Mouse (Mus musculus) gastrocnemius, postnatal 36 days (tissue): Measurements from ENCODE around the gene Smok3c. TPM values are rescaled to one million over a fixed set of nuclear protein-coding genes. Genes with fewer than 3 reads are reported as not detected.
"Not testable (repeated sequence)": the region's sequence is repeated elsewhere in the genome, so short reads cannot be mapped to it uniquely, and the experiment has no call there.

ENCODE experiments used
- DNase-seq, 2 experiments: peaks; one replicate each; pipeline ENCODE4 v3.0.0; 2022
- intact Hi-C: fragments of 180-260 bp; cut with DNase I; formaldehyde crosslinking; loops from one replicate; pipeline ENCODE4 v1.15.1; 2025
- long read RNA-seq, 2 experiments: library from polyadenylated mRNA; stranded (forward); transcript quantifications; one replicate each; pipeline ENCODE4 v2.0.0; 2021
- total RNA-seq, 2 experiments: library from RNA; stranded (reverse); gene quantifications; 2 replicates each; pipeline ENCODE4 v1.2.3; 2021

The Smok3c gene
- total RNA-seq: not detected
- long read RNA-seq, experiment 1: 0 reads
- long read RNA-seq, experiment 2: 0 reads

DNA sequence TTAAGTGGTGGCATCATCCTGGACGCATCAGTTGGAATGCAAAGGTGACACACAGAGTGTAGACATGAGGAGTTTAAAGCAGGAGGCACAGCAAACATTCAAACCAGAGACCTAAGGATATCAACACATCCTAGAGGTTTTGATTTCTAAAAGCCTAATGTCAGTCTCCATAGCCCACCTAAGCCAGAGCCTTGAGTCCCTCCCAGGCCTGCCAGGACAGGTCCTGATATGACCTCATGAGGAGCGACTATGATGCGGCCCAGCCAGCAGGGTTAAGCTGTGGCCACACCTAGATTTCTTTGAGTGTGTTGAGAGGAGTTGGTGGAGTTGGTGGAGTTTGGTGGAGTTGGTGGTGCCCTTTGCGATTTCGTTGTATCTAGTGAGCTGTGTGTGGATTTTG lies at the start of gene Smok3c:
Gene Smok3c, plus strand, starts transcription at position 301 of the 400 bp plus-strand sequence.
- DNase-seq, intact Hi-C loops: not testable (repeated sequence)

DNA sequence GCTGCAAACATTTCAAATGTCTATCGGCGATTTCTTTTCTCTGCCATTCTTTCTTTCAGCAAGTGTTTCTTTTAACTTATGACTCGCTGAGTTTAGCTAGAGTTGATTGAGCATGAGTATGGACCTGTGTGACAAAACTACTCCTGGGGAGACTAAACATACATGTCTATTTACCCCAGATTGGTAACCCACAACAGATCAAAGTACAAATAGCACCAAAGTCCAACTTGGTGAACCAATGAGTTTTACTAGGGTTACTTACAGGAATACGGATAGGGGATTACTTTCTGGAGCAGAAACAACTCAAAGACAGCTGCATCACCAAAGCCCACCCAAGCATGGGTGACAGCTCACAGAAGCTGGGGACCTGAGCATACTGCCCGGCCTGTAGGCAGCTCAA lies 43.6 kb upstream of the Smok3c start:
- intact Hi-C loops: no loop called here

DNA sequence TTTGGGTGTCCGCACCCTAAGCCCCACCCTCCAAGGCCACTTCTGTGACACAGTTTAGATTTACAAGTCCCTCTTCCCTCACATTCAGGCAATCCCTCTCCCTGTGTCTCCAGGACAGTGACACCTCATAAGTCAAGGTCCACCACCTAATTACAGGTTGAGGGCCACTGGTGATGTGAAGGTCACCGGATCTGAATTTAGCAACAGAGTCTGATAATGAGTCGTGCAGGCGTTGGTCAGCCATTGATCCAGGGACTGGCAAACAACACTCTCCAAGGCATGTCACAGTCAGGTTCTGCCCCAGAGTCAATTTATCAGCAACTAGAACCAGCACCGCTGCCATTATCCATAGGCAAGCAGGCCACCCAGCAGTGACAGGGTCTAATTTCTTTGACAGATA lies 40.6 kb upstream of the Smok3c start:
- DNase-seq: no peak
- intact Hi-C loops: no loop called here

More for the DNA sequence above, 43.6 kb upstream of the Smok3c start:
- no peak for DNase-seq

DNA sequence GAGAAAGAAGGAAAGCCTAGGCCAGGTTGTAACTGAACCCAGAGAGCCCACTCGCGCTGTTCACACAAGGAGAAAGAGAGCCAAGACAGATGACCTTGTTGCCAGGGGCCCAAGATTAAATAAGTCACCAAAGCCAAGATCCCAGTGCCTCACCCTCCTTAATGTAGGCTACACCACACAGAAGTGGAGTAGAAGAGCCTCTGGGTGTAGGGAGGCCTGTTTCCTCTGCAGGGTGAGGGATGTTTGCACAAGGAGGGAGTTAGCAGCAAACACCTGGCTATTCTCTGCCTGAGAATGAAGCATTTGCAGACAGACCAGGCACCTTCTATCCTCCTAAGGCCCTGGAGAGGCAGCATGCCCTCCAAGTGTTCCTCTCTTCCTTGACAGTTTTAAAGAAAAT lies 36.5 kb upstream of the Smok3c start:
- intact Hi-C loops: no loop called here
- DNase-seq: no peak

DNA sequence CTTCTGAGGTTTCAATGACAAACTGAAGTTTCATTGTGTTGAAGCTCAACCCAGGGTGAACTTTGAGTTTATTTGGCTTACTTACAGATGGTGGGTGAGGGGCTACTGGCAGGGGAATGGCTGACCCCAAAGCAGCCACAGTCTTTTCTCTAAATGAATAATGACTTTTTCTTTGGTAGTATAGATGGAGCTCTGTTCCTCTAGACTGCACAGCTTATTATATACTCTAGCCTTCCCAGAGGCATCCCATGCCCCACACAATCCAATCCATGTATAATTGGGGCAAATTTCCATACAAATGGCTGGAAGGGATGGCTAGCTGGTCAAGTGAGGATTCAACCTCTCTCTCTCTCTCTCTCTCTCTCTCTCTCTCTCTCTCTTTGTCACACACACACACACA lies 36.0 kb upstream of the Smok3c start:
- DNase-seq: no peak
- intact Hi-C loops: no loop called here

DNA sequence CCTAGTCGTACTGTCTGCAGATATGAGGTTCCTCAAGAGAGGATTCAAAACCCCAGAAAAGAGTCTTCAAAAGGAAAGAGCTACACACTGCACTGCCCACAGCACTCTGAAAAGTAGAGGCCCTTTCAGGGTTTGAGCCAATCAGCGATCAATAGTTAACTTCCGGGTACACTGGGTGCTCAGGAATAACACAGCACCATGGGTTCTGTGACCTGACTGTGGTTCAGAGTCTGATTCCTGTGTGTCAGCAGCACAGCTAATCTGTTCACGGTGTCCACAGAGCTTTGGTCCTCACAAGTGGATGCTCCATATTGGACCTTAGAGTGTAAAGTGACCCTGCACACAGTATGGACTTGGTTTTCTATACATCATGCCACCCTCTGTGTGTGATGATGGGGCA lies 33.4 kb upstream of the Smok3c start:
- intact Hi-C loops, DNase-seq: not testable (repeated sequence)

DNA sequence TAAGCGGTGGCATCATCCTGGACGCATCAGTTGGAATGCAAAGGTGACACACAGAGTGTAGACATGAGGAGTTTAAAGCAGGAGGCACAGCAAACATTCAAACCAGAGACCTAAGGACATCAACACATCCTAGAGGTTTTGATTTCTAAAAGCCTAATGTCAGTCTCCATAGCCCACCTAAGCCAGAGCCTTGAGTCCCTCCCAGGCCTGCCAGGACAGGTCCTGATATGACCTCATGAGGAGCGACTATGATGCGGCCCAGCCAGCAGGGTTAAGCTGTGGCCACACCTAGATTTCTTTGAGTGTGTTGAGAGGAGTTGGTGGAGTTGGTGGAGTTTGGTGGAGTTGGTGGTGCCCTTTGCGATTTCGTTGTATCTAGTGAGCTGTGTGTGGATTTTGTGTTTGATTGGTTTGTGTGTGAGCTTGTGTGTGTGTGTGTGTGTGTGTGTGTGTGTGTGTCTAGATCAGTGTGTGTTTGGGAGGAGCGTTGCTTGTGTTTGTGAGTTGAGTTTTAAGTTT lies 32.0 kb upstream of the Smok3c start, which contains the start of the genes Smok3a and Smok3b:
Gene Smok3a, plus strand, starts transcription at position 301 of the 519 bp plus-strand sequence.
Gene Smok3b, plus strand, starts transcription at position 469 of the 519 bp plus-strand sequence.
- DNase-seq, intact Hi-C loops: not testable (repeated sequence)

DNA sequence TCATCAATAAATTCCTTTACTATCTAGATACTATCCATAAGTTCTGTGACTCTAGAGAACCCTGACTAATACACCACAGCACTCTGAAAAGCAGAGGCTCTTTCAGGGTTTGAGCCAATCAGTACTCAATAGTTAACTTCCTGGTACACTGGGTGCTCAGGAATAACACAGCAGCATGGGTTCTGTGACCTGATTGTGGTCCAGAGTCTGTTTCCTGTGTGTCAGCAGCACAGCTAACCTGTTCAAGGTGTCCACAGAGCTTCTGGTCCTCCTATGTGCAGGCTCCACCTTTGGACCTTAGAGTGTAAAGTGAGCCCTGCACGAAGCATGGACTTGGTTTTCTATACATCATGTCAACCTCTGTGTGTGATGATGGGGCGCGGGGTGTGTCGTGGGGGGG lies 20.8 kb downstream of the Smok3c start:
- DNase-seq: no peak
- intact Hi-C loops: no loop called here

DNA sequence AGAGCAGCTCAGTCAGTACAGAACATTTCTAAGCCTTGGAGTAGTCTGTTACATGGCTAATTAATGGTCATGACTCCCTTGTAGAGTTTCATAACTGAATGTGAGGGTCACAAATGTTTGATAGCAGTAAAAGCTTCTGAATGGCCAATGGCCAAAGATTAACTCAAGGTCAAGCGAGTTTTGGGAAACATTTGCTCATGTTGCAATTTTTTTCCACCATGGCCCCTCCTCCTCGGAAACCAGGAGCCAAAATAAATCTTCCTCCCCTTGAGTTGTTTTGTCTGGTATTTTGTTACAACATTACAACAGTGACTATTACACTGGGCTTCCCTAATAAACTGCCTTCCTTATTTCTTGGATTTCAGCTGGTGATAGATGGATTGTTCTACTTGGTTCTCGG lies 22.7 kb downstream of the Smok3c start:
- intact Hi-C loops: no loop called here
- DNase-seq: no peak

DNA sequence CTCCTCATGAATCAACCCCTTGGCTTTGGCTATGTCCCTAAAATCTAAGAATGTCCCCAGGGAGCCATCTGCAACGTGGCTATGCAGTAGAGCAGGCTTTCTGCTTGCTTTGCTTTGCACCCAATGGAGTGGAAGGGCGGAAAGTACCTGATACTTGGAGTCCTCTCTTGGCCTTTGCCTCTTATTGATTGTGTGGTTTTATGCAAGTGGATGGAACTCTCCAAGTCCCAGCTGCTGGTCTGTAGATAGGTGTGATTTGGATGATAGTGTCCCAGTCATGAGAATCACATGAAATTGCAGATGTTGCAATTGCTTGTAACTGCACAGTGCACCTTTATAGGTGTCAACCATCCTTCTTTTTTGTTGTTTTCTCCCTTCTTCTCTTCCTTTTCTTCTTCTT lies 23.2 kb downstream of the Smok3c start:
- intact Hi-C loops: no loop called here
- DNase-seq: no peak

DNA sequence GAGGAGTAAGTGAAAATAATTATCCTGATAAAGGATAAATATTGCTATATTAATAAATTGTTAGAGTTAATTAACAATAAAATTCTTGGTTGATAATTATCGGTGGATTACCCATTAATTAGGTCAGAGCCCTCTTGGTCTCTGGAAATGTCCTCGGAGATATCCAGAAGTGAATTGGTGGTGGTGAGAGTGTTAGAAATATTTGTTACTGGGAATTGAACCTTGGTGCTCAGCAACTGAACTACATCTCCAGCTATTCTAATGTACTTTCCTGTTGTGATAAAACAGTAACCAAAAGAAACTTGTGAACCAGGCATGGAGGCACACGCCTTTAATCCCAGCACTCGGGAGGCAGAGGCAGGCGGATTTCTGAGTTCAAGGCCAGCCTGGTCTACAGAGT lies 27.5 kb downstream of the Smok3c start:
- no peak for DNase-seq
- intact Hi-C loops: no loop called here

DNA sequence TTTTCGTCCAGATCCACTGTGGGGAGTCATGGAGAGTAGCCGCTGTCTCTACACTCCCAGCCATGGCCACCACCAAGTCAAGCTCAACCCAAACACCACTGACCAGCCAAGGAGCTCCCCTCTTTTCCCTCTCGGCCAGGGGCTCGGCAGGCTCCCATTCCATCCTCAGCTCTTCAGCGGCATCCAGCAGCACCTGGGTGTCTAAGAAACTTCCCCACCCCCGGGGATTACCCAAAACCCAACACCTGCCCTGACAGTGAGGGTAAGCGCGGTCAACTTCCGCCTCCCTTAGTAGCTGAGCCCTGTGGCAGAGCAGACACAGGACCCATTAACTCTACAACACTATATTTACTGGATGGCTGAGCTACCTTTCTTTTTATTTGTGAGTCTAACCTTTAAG lies 28.5 kb downstream of the Smok3c start:
- no peak for DNase-seq
- intact Hi-C loops: no loop called here

DNA sequence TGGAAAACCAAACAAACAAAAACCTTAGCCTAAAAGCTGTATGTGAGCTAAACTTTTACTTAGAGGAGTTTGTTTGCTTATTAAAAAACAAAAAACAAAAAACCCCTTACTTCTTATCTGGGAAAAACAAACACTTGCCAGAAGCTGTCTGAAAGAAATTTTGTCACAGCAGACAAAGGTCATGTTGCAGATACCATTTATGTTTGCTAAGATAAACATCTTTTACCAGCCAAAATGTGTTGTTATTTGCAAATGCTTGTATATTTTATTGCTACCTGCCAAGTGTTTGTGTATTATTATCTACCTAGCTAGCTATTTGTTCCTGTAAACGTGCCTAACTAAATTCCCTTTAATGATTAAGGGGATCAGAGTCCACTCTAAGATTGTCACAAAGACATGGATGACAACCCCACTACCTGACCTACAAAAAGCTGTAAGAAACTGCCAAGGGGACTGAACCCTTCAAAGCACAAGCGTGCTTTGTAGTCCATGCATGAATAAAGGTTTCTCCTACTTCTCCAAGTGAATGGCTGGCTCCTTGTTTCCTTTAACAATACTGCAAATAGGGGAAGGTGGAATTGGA lies 30.4 kb downstream of the Smok3c start:
- no peak for DNase-seq
- intact Hi-C loops: no loop called here

DNA sequence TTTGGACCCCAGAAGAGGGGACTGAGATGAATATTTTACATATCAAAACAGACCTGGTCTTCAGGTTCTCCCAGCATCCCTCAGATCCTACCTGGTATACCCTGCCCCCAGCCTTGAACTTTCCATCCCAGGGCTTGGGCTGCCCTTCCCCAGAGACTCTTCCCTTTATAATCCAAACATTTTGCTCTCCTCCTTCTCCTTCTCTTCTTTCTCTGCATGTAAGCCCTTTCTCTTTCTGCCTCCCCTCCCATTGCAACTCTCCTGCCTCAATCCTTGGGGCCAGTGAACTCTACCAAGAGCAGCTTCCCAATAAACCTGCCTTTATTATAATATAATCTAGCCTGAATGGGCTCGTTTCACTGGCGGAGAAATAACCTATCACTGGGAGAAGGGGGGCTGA lies 30.9 kb downstream of the Smok3c start:
- DNase-seq: no peak
- intact Hi-C loops: no loop called here

DNA sequence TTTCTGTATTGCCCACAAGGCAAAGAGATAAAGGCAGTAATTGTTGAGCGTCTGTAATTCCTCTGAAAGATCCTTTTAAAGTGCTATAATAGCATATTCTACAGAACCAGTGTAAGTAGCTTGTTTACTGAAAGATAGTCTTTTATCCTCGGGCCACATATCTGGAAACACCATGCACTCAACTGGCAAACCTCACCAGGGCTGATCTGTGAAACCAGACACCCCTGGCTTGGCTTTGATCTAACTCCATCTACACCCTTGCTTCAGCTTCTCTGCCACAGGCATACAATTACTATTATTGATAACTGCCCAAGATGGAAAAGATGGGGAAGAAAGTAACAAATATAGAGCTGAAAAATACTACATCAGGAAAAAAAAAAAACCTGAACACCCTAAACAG lies 31.5 kb downstream of the Smok3c start:
- intact Hi-C loops: no loop called here

DNA sequence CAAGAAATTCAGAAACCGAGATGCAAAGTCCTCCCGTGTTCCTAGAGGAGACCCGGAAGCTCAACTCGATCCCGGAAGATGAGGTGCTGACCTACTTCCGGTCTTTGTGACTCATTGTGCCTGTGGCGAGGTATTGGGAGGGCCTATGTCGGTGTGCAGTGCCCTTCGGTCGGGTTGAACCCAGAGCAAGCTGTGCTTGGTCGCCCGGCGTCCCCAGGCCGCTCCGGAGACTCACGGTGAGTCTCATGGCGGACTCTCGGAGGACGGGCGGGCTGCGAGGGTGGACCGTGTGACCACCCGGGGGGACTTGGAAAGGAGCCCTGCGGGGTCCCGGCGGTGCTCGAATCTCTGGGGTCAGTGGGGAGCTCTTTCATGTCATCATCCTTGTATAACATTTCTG lies 32.0 kb downstream of the Smok3c start, which contains the start of gene Zkscan1:
Gene Zkscan1, plus strand, starts transcription at position 89 of the 400 bp plus-strand sequence.
- intact Hi-C loops: loop anchor here (5.0 kb wide), 1 partner anchor 67 kb away; no protein-coding TSS in a partner anchor
- peak; percentile 52 to 57 for DNase-seq

More for the DNA sequence above, 31.5 kb downstream of the Smok3c start:
- DNase-seq: no peak

DNA sequence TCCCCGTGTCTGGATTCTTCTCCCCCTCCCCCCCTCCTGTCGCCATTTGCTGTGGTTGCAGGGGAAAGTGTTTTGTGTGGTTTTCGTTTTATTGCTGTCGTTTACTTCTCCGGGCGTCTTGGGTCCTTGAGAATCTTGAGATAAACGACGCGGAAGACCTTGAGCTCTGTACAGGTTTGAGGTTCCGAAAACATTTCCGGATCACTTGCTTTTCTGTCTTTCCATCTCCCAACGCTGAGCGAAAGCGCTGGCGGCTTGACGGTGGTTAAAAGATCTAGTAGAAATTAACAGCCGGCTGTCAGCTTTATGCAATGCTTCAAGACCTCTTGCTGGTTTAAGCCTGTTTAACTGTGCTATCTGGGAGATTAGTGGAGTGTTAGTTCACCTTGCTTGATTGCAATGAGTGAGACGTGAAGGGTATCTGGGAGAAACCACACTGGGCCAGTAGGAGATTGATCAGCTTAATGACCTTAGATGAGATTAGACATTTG lies 32.5 kb downstream of the Smok3c start:
- intact Hi-C loops: loop anchor here (5.0 kb wide), 1 partner anchor 67 kb away; no protein-coding TSS in a partner anchor

DNA sequence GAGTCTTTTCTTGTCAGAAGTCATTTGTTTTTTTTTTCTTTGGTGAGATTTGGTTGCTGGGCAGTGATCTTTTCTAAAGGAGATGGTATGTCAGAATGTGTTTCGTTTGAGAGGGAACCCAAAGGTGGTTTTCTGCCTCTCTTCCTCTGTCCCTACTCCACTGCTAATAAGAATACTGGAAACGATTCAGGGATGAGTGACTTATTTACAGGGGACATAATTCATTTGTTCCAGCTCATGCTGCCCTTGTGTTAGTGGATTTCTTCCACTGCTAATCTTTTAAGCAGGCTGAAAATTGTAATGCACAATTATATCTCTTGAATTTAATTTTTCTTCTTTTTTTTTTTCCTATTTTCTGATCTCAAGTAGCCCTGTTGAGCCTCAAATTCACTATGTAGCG lies 33.8 kb downstream of the Smok3c start:
- intact Hi-C loops: loop anchor here (5.0 kb wide), 1 partner anchor 65 kb away; no protein-coding TSS in a partner anchor

More for the DNA sequence above, 32.5 kb downstream of the Smok3c start:
- no peak for DNase-seq

DNA sequence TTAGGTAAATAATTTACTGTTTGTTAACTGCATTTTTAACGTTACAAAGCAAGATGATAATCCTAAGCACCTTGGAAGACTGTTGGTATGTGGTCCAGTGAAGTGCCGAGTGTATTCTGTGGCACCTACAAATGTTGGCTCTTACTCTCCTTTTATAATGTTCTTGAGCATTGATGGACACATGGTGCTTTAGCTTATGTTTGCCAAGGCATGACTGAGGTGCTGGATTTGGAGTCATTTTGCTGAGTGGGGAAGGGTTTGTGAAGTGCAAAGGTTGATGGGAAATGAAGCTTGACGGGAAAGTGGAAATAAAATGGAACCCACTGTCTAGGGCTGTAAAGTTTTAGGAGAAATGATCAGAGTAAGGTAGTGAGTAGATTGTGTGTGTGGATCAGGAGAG lies 35.4 kb downstream of the Smok3c start:
- intact Hi-C loops: loop anchor here (5.0 kb wide), 1 partner anchor 64 kb away; no protein-coding TSS in a partner anchor
- no peak for DNase-seq

More for the DNA sequence above, 33.8 kb downstream of the Smok3c start:
- DNase-seq: no peak

DNA sequence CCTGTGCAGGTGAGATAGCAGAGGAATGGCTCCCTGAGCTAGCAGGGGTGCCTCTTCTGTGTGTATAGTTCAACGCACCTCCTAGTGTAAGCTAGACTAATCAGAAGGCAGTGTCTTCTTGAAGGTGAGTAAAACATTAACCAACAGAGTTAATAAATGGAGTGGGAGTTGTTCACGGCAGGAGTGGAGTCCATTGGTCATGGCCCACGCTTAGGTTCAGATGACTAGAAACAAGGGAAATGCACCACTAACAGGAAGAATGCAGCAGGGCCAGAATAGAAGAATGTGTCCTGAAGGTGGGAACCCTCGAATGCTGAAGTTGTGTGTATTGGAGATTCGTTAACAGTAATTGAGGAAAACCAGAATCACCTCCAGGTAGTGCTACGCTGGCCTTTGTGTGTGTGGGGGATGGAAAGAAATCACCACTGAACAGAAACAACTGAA lies 36.1 kb downstream of the Smok3c start:
- DNase-seq: no peak
- intact Hi-C loops: loop anchor here (5.0 kb wide), 1 partner anchor 63 kb away; no protein-coding TSS in a partner anchor

DNA sequence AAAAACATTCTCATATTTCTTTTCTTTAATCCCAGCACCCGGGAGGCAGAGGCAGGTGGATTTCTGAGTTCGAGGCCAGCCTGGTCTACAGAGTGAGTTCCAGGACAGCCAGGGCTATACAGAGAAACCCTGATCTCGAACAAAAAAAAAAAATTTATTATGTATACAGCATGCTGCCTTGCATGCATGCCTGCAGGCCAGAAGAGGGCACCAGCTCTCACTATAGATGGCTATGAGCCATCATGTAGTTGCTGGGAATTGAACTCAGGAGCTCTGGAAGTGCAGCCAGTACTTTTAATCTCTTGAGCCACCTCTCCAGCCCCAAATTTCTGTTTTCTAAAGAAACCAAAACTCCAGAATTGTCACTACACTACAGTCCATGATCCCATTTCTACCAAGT lies 37.3 kb downstream of the Smok3c start:
- no peak for DNase-seq
- intact Hi-C loops: no loop called here

DNA sequence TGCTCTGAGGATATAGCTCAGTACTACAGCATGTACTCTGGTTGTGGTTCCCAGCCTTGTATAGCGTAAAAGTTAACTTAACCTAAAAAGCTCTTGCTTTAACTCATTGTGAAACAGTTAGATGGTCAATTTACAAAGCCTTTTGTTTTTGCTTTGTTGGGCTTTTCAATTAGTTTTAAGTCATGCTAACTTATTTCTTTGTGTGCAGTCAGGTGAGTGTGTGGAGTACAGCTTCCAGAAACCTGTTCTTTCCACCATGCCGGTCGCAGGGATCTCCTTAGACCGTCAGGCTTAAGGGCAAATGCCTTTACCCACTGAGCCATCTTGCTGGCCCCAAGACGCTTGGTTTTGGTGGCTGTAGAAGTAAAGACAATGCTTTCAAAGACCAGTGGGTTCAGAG lies 37.7 kb downstream of the Smok3c start:
- intact Hi-C loops: no loop called here
- DNase-seq: no peak
